Mouse (Mus musculus) lung, postnatal 36 days (tissue): ENCODE data around the gene Zfp275.
A peak's percentile ranks its signal among the peaks of the same experiment; 100 is the strongest.
"Not testable (repeated sequence)": the region's sequence is repeated elsewhere in the genome, so short reads cannot be mapped to it uniquely, and the experiment has no call there.

ENCODE experiments used
- DNase-seq: peaks from one replicate; pipeline ENCODE4 v3.0.0; 2022; ENCODE audit warnings: mixed read lengths

Gene Zfp275

GRCm38 (mm10) chrX:73342483-73342895, at the start of gene Zfp275:
Zfp275 (plus strand) TSS chrX:73342621.
- DNase-seq, result peak; percentile 81

GRCm38 (mm10) chrX:73292876-73293275, 49.5 kb upstream of the Zfp275 start, which contains the start of the genes Xlr5a and Xlr5c:
Xlr5a (minus strand) TSS chrX:73292976.
Xlr5c (minus strand) TSS chrX:73292976.
- DNase-seq, result not testable (repeated sequence)

- not testable (repeated sequence) for DNase-seq
These were observed 46.7 kb upstream of the Zfp275 start for GRCm38 (mm10) chrX:73295745-73296144.

GRCm38 (mm10) chrX:73312522-73312921, 29.9 kb upstream of the Zfp275 start:
- DNase-seq, result peak; percentile 70

- no peak for DNase-seq
These were observed 21.4 kb upstream of the Zfp275 start for GRCm38 (mm10) chrX:73321029-73321428.

- no peak for DNase-seq
These were observed 15.2 kb upstream of the Zfp275 start for GRCm38 (mm10) chrX:73327215-73327614.

GRCm38 (mm10) chrX:73333548-73333947, 8.9 kb upstream of the Zfp275 start:
- DNase-seq, result no peak

GRCm38 (mm10) chrX:73336740-73337139, 5.7 kb upstream of the Zfp275 start, which contains the start of gene Gm45015:
Gm45015 (minus strand) TSS chrX:73336840.
- DNase-seq, result no peak

- DNase-seq, result no peak
These were observed 948 bp upstream of the Zfp275 start for GRCm38 (mm10) chrX:73341473-73341872.

- DNase-seq, result no peak
These were observed 353 bp upstream of the Zfp275 start for GRCm38 (mm10) chrX:73342068-73342467.

- DNase-seq, result peak; percentile 4
These were observed 717 bp downstream of the Zfp275 start for GRCm38 (mm10) chrX:73342941-73343735.

GRCm38 (mm10) chrX:73343802-73344201, 1.4 kb downstream of the Zfp275 start:
- no peak for DNase-seq

GRCm38 (mm10) chrX:73344346-73344745, 1.9 kb downstream of the Zfp275 start:
- no peak for DNase-seq

- DNase-seq, result no peak
These were observed 13.7 kb downstream of the Zfp275 start for GRCm38 (mm10) chrX:73356163-73356562.

GRCm38 (mm10) chrX:73356719-73357118, 14.3 kb downstream of the Zfp275 start:
- no peak for DNase-seq

- DNase-seq, result peak; percentile 10
These were observed 20.9 kb downstream of the Zfp275 start for GRCm38 (mm10) chrX:73363291-73363690.

- no peak for DNase-seq
These were observed 42.0 kb downstream of the Zfp275 start for GRCm38 (mm10) chrX:73384419-73384818.

GRCm38 (mm10) chrX:73384924-73385323, 42.5 kb downstream of the Zfp275 start:
- DNase-seq, result no peak

GRCm38 (mm10) chrX:73391481-73391880, 49.1 kb downstream of the Zfp275 start:
- no peak for DNase-seq

- no peak for DNase-seq
These were observed 54.0 kb downstream of the Zfp275 start for GRCm38 (mm10) chrX:73396446-73396845.

GRCm38 (mm10) chrX:73398636-73399035, 56.2 kb downstream of the Zfp275 start, which contains the start of gene Gm18336:
Gm18336 (minus strand) TSS chrX:73398736.
- DNase-seq, result not testable (repeated sequence)

GRCm38 (mm10) chrX:73400951-73401350, 58.5 kb downstream of the Zfp275 start:
- no peak for DNase-seq

- no peak for DNase-seq
These were observed 59.2 kb downstream of the Zfp275 start for GRCm38 (mm10) chrX:73401616-73402015.
